Mouse (Mus musculus): ENCODE measurements at regions not wholly inside any gene's neighbourhood (a gene's known extent, or its start where the extent isn't known, plus 50 kb on each side); places are given as distances from the start of the nearest gene placed in this dataset.

- DNase-seq, result peak; percentile 55
These were observed 346.4 kb upstream of the Prkcq start for GRCm38 (mm10) chr2:10825278-10826133.

GRCm38 (mm10) chr2:10826134-10826767 is 345.7 kb upstream of the Prkcq start:
- DNase-seq, result no peak

- DNase-seq, result no peak
These were observed 331.9 kb upstream of the Prkcq start for GRCm38 (mm10) chr2:10839976-10840375.

- DNase-seq, result no peak
These were observed 310.1 kb upstream of the Prkcq start for GRCm38 (mm10) chr2:10861654-10862292.

- DNase-seq, result no peak
These were observed 307.5 kb upstream of the Prkcq start for GRCm38 (mm10) chr2:10864451-10864850.

GRCm38 (mm10) chr2:10874303-10874702 is 297.6 kb upstream of the Prkcq start:
- no peak for DNase-seq

DNA sequence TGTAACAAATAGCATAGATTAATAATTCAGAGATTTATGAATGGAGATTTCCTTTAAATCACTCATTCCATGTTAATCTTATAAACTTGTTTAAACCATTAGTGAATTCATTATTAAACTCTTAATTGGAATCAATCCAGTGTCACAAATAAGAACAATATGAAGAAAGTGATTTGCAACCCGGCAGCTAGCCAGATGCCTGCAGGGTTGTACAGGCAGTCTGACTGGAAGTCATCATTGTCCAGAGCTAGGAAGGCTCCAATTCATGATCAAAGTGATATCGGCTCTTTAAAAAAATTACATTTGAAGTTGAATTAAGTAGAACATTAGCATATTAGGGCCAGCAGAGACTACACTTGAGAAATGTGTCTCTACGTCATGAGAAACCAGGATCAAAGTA is 270.0 kb upstream of the Prkcq start:
- DNase-seq, result no peak

DNA sequence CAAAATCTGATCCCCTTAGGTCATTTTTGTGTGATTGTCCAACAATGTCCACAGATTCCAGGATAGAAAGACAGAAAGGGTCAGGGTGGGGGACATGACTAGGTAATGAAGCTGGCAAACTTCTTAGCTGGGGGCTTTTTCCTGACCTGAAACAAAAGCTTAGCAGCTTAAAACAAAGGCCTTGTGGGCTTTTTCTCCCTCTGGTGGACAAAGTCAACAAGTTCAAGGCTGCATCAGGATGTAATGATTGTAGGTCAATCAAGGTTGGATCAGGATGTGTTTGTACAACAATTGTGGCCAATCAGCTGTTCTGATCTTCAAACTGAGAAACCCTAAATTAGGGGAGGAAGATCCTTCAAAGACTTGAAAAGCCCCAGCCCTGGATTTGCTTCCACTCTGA is 252.0 kb upstream of the Prkcq start:
- no peak for DNase-seq

DNA sequence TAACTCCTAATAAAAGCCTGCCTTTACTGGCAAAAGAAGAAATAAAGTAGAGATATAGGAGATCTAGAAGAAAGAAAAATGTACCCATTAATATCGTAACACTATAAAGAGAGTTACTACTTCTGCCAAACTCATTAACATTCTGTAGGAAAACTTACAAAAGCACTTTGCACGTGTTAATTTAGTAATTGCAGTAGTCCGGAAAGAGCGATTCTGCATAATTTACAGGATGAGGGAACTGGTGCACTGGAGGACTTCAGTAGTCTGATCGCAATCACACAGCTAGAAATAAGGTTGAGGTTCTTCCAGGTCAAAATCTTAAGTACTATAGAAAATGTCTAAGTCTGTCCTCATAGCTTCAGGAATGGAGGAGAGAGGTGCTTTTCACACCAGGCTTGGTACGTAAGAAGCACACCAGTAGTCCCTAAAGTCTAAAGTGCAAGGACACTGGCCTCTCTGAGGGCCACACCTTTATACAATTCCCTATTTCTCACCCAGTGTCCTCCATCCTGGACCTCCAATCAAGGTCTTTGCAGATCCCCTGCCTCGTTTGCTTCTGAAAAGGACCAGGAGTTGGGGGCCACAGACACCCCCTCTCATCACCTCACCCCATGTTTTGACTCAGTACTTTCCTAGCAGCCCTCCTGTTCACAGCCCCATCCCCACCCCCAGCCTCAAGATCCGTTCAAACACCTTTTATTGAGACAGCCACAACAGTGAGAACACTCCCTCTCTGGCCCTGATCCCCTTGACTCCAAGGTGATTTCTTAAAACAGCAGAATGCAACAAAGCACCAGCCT is 251.0 kb upstream of the Prkcq start:
- no peak for DNase-seq

DNA sequence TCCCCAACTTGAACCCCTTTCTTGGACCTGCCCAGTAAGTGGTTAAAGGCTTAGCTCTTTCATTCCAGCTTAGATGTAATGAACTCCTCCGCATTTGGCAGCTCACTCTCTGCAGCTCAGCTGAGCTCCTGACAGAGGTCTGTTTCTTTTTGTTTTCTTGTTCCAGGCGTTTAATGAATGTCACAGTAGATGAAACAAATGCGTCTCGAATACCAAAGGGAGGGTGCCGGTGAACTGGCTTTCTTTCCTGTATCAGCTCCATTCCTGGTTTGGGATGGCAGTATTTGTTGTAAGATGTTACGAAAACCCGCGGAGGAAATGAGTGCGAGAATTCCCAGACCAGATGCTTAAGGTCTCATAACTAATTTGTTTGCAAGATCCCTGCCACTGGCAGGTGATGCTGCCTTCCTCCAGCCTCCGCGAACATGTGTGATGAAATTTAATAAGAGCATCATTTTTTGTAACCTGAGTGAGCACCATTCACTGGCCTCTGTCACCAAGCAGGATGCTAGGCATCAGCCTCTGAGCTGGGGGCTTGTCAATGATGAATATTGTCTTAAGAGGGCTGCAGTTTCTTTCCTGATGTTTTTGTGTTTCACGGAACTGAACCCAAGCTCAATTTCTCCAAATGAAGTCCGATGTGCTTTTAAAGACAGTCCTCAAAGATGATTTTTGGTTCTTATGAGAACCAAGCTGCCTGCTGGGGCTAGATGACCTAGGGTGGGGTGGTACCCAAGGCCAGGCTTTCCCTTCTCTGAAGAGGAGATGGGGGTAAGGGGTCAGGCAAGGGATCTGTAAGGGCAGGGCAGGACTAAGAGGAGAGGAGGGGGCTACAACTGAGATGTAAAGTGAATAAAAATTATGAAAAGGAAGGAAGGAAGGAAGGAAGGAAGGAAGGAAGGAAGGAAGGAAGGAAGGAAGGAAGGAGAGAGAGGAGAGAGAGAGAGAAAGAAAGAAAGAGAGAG is 250.1 kb upstream of the Prkcq start:
- DNase-seq, result no peak

- DNase-seq, result no peak
These were observed 247.9 kb upstream of the Prkcq start for GRCm38 (mm10) chr2:10923984-10924383.

DNA sequence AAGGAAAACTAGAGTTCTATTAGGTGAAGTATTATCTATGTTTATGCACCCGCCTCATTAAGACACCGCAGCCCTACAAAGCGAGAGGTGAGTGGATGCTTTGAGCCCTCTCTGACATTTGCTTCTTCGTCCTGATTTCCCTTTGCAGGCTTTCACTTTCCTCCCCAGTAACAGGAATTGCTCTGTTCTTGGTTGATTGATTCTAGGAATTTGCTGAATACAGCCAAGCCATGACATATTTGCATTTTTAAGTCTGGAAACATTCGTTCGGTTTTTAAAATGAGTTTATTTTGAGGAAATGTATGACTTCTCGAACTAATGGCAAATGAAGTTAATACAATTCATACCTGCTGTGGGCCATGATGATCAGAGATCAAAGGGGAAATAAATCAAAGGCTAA is 246.5 kb upstream of the Prkcq start:
- DNase-seq, result no peak

GRCm38 (mm10) chr2:10937405-10937804 is 234.5 kb upstream of the Prkcq start:
- no peak for DNase-seq

GRCm38 (mm10) chr2:10965224-10965623 is 206.7 kb upstream of the Prkcq start:
- no peak for DNase-seq

GRCm38 (mm10) chr2:10966891-10967290 is 205.0 kb upstream of the Prkcq start:
- DNase-seq, result no peak

- no peak for DNase-seq
These were observed 202.7 kb upstream of the Prkcq start for GRCm38 (mm10) chr2:10969111-10969689.

GRCm38 (mm10) chr2:10972051-10972450 is 199.9 kb upstream of the Prkcq start:
- no peak for DNase-seq

GRCm38 (mm10) chr2:10978772-10979171 is 193.1 kb upstream of the Prkcq start:
- DNase-seq, result no peak

DNA sequence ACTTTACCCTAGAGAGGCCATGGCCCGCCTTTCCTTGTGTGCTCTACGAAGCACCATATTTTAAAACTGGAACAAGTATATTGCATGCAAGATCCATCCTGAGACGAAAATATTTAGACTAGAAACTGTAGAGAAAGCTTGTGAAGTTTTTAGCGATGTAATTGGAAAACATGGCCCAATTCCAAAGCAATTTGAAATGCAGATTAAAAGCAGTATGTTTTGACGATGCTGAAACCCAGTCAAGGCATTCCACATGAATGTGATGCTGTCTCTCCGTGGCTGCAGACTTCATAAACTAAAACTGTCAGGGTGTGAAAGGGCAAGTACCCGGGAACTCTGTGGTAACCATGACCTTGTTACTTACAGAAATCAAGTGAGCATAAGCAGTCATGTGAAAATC is 185.8 kb upstream of the Prkcq start:
- no peak for DNase-seq

GRCm38 (mm10) chr2:10990043-10990728 is 181.7 kb upstream of the Prkcq start:
- DNase-seq, result no peak

- no peak for DNase-seq
These were observed 173.1 kb upstream of the Prkcq start for GRCm38 (mm10) chr2:10998798-10999197.

Data from thymus, postnatal 25 days (tissue).